Mouse (Mus musculus): ENCODE measurements around the gene Ddx60. TPM values are rescaled to one million over a fixed set of nuclear protein-coding genes. Genes with fewer than 3 reads are reported as not detected.

Gene Ddx60
- polyA plus RNA-seq (2012; ENCODE audit: insufficient read depth, insufficient read length, low replicate concordance, missing spikeins), result not detected in 2 replicates

DNA sequence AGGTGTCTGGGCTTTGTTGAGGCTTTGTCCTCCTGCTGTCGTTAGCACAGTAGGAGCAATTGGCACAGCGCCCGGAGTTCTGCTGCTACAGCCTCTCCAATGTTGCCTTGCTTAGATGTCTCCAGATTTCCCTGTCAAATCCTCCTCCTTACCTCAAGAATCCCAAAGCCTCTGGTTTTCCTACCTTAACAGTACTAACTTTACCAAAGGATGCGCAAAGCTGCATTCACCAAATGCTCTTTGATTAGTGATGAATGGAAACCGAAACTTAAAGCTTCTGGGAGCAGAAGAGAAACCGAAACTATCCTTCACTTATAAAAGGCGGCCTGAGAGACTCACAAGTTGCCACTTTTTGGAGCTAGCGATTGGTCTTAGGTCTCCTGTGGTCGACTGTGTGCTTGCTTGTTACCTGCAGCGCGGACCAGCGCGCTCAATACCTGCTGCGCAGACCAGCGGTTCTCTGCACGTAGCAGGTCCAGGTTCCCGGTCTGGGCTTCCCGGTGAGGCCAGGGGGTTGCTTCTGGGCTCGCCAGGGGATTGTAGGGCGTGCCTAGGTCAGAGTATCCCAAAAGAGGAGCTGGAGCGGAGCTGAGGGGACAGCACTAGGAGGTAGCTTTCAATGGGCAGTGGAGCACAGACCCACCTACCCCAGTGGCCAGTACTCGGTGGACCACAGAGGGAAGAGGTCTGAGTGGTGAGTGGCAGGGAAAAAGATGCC, at the start of gene Ddx60:
Ddx60 (plus strand) TSS at position 311 of the 718 bp plus-strand sequence.
- no peaks in the 10 kb centered on the region for H3K4me1 ChIP-seq (ENCODE audit: control insufficient read depth, insufficient read depth, low read length)
- H3K4me3 ChIP-seq (ENCODE audit: insufficient read depth, low read depth, low read length), result peak within 1 kb of the TSS; percentile 54
- no peak within 1 kb of the TSS for H3K27ac ChIP-seq (ENCODE audit: insufficient read depth, low read depth, low read length)
- 6% methylated on average over 22 of the region's 22 CpGs for WGBS
- TF ChIP-seq POLR2A (IDR thresholded peaks at IDR 0.05; ENCODE audit: insufficient read depth, low read depth, low read length) (no peak), CTCF (IDR thresholded peaks at IDR 0.05; ENCODE audit: insufficient read depth, low read depth, low read length) (no peak)

DNA sequence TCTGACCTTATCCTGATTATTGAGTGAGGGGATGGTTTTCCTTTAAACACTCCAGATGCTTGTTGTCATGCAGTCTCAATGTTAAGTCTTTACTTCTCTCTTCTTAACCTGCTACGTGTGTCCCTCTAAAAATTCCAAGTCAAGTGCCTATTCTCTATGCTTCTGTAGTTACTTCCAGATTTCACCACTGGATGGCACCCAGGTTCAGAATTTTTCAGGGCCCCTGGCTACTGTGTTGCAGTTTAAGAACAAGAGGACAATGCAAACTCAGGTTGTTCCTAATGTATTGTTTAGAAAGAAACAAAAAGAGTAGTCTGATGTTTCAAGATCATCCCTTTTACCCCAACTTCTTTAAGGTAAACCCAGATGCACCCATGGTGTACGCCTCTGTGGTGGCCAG, 33.8 kb upstream of the Ddx60 start:
- no peak for TF ChIP-seq CTCF (IDR thresholded peaks at IDR 0.05; ENCODE audit: insufficient read depth, low read depth, low read length)
- no peak for TF ChIP-seq POLR2A (IDR thresholded peaks at IDR 0.05; ENCODE audit: insufficient read depth, low read depth, low read length)
- Histone ChIP-seq H3K4me1 (ENCODE audit: control insufficient read depth, insufficient read depth, low read length) (no peaks in the 10 kb centered on the region), H3K4me3 (ENCODE audit: insufficient read depth, low read depth, low read length) (no peak overlapping the region), H3K27ac (ENCODE audit: insufficient read depth, low read depth, low read length) (no peak overlapping the region)
- WGBS, result 59% methylated on average over 2 of the region's 2 CpGs

DNA sequence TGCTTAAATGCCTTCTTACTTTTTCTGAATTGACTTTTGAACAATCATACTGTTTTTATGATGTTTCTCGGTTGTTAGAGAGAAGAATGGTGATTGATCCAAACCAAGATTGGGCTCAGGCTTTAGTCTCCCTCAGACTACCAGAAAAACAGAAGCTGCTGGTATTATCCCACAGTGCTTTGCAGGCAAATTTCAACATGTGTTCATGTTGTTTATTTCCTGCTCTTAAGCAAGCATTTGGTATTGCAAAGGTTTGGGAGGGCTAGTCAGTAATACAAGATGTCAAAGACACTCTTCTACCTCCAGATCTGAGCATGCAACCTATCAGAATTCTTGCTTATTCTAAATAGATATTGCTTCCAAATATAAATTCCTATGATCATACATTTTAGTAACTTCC, 31.1 kb upstream of the Ddx60 start:
- H3K27ac ChIP-seq (ENCODE audit: insufficient read depth, low read depth, low read length), result no peak overlapping the region
- TF ChIP-seq CTCF (IDR thresholded peaks at IDR 0.05; ENCODE audit: insufficient read depth, low read depth, low read length) (no peak), POLR2A (IDR thresholded peaks at IDR 0.05; ENCODE audit: insufficient read depth, low read depth, low read length) (no peak)
- no peak overlapping the region for H3K4me3 ChIP-seq (ENCODE audit: insufficient read depth, low read depth, low read length)
- no peaks in the 10 kb centered on the region for H3K4me1 ChIP-seq (ENCODE audit: control insufficient read depth, insufficient read depth, low read length)
- 95% methylated on average over 1 of the region's 1 CpGs for WGBS

DNA sequence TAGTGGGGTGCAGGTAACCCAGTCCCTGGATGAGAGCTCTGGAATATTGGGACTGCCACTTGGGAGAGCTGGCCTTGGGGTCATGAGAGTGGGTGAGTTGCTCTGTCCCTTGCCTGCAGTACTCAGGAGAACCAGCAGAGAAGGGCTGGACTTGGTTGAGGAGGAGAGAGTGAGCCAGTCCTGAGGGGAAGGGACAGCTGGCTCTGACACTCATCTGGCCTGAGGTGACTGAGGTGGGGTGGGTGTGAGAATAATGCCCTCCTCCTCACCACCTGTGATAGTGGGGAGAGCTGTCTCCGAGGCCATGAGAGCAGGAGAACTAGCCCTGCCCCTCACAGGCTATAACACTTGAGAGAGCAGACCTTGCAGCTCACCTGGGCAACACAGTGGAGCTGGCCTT, 30.5 kb upstream of the Ddx60 start:
- H3K27ac ChIP-seq (ENCODE audit: insufficient read depth, low read depth, low read length), result no peak overlapping the region
- no peak for TF ChIP-seq POLR2A (IDR thresholded peaks at IDR 0.05; ENCODE audit: insufficient read depth, low read depth, low read length)
- no peak for TF ChIP-seq CTCF (IDR thresholded peaks at IDR 0.05; ENCODE audit: insufficient read depth, low read depth, low read length)
- no peaks in the 10 kb centered on the region for H3K4me1 ChIP-seq (ENCODE audit: control insufficient read depth, insufficient read depth, low read length)
- 77% methylated on average over 1 of the region's 1 CpGs for WGBS
- H3K4me3 ChIP-seq (ENCODE audit: insufficient read depth, low read depth, low read length), result no peak overlapping the region

DNA sequence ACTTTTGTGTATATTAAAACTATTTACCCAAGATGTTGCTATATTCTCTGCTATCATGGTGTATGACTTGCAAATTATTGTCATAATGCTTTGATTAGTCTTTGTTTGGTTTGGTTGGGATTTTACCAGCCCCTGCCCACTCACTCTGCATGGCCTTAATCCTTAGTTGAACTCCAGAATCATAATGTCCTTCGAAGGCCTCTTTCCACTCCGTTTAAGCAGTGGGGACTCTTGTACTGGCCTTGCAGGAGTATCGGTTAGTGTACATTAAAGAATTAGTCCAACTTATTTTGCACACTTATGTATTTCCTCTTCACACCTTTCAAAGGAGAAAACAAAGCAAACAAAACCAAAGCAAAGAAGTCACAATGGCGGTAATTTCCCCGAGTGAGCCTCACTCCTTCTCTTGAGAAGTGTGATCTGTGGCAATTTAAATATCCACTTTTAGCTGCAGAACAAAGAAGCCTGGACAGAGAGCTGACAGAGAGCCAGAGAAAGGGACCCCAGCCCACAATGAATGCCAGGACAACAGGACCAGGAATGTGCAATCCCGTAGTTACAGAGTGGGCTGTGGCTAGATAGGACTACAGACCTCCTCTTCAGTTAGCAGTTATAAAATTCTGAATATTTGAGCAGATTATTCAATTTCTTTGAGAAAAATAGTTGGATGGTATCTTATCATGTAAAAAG, 26.7 kb upstream of the Ddx60 start:
- no peak overlapping the region for H3K27ac ChIP-seq (ENCODE audit: insufficient read depth, low read depth, low read length)
- no peaks in the 10 kb centered on the region for H3K4me1 ChIP-seq (ENCODE audit: control insufficient read depth, insufficient read depth, low read length)
- no peak overlapping the region for H3K4me3 ChIP-seq (ENCODE audit: insufficient read depth, low read depth, low read length)
- TF ChIP-seq CTCF (IDR thresholded peaks at IDR 0.05; ENCODE audit: insufficient read depth, low read depth, low read length), result no peak
- no peak for TF ChIP-seq POLR2A (IDR thresholded peaks at IDR 0.05; ENCODE audit: insufficient read depth, low read depth, low read length)
- WGBS, result 58% methylated on average over 6 of the region's 6 CpGs

DNA sequence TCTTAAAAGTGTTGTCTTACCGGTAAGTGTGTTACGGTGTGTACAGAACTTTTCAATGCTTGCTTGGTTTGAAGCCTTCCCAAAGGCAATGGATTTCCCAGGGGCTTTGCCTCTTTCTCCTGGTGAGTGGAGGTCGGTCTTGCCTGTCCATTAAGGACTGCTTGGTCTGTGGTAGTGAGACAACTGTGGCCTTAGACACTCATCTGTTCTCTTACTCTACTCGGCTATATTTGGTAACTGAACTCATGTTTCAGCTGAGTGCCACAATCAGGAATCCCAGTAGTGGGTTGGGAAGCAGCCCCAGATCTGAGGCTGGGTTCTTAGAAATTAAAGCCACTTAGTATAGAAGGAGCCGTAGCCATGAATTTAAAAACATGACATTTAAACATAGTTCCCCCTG, 25.4 kb upstream of the Ddx60 start, which contains the start of gene Palld:
Palld (minus strand) TSS at position 170 of the 400 bp plus-strand sequence.
- Histone ChIP-seq H3K4me3 (ENCODE audit: insufficient read depth, low read depth, low read length) (no peak within 1 kb of the TSS), H3K27ac (ENCODE audit: insufficient read depth, low read depth, low read length) (no peak within 1 kb of the TSS), H3K4me1 (ENCODE audit: control insufficient read depth, insufficient read depth, low read length) (no peaks in the 10 kb centered on the region)
- no peak for TF ChIP-seq POLR2A (IDR thresholded peaks at IDR 0.05; ENCODE audit: insufficient read depth, low read depth, low read length)
- no peak for TF ChIP-seq CTCF (IDR thresholded peaks at IDR 0.05; ENCODE audit: insufficient read depth, low read depth, low read length)
- WGBS, result 69% methylated on average over 5 of the region's 5 CpGs

DNA sequence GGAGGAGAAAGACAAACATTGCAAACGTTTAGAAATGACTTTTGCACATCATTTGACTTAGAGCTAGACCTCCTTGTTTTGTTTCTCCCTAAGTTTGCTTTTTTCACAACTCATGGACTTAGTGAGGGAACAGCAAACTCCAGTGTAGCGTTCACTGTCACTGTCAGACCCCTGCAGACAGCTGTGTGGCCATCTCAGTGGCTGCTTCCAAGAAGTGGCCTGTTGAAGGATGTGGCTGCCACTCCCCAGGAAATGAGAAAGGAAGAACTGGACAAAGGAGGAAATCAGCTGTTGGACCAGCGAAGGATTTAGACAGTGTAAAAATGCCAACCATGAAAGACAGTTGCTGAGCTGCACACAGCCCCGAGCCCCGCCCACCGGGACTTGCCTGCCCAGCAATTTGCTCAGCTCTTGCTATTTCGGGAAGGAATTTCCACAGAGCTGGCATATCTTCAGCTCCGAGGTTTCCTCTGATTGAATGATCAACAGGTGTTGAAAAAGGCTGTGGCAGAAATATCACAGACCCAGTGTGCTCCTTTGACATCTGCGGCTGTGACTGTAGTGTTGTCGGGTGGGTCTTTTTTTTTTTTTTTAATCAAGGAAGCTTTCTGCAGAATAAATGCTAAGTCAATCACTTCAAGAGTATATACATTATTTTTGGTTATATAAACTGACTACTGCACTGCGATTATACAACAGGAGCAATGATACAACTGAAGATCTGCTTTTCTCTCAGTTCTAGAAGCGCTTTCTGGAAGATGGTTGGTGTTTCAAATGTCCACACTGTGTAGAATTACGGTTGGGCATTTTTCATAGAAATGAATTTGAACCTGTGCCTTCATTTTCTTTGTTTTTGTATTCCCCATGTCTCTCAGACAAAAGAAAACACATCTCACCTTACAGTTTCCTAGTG, 19.3 kb upstream of the Ddx60 start:
- Histone ChIP-seq H3K27ac (ENCODE audit: insufficient read depth, low read depth, low read length) (no peak overlapping the region), H3K4me1 (ENCODE audit: control insufficient read depth, insufficient read depth, low read length) (no peaks in the 10 kb centered on the region), H3K4me3 (ENCODE audit: insufficient read depth, low read depth, low read length) (no peak overlapping the region)
- 58% methylated on average over 13 of the region's 13 CpGs for WGBS
- TF ChIP-seq CTCF (IDR thresholded peaks at IDR 0.05; ENCODE audit: insufficient read depth, low read depth, low read length) (no peak), POLR2A (IDR thresholded peaks at IDR 0.05; ENCODE audit: insufficient read depth, low read depth, low read length) (no peak)

DNA sequence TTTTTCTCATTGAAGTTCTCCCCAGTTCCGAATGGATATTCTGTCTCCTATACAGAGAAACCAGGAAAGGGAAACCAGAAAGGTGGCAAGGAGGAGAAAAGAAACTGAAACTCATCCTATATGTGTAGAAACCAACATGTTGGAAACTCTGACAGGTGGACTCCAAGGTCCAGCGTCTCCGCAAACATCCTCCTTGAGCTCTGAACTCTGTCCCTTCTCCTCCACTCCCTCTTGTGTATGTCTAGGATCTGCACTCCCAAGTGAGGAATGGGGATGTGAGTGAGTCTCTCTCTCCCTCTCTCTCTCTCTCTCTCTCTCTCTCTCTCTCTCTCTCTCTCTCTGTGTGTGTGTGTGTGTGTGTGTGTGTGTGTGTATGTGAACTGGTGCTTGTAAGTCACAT, 18.6 kb upstream of the Ddx60 start:
- WGBS, result 94% methylated on average over 3 of the region's 3 CpGs
- Histone ChIP-seq H3K27ac (ENCODE audit: insufficient read depth, low read depth, low read length) (no peak overlapping the region), H3K4me1 (ENCODE audit: control insufficient read depth, insufficient read depth, low read length) (no peaks in the 10 kb centered on the region), H3K4me3 (ENCODE audit: insufficient read depth, low read depth, low read length) (no peak overlapping the region)
- no peak for TF ChIP-seq CTCF (IDR thresholded peaks at IDR 0.05; ENCODE audit: insufficient read depth, low read depth, low read length)
- TF ChIP-seq POLR2A (IDR thresholded peaks at IDR 0.05; ENCODE audit: insufficient read depth, low read depth, low read length), result no peak
